Mouse (Mus musculus): Measurements from ENCODE around the gene Hsd3b7. TPM values are rescaled to one million over a fixed set of nuclear protein-coding genes. Genes with fewer than 3 reads are reported as not detected.

Gene Hsd3b7
- polyA plus RNA-seq, 1 experiment: 30.1 TPM

DNA sequence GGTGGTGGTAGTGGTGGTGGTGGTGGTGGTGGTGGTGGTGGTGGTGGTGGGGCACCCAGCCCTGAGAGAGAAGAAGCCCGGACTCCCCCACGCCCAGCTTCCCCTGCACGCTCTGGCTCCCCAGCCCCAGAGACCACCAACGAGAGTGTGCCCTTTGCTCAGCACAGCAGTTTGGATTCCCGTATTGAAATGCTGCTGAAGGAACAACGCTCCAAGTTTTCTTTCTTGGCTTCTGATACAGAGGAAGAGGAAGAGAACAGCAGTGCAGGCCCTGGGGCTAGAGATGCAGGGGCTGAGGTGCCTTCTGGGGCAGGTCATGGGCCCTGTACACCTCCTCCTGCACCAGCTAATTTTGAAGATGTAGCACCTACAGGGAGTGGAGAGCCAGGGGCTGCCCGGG lies 15.1 kb upstream of the Hsd3b7 start, which contains the start of gene Gm49388:
Gene Gm49388 (plus strand): TSS at position 301 of the 400 bp plus-strand sequence.
- H3K36me3 ChIP-seq (ENCODE audit: control insufficient read depth, insufficient read depth, low read length): peaks cover 93% of the 10 kb centered on the region
- no peaks in the 10 kb centered on the region for H3K27me3 ChIP-seq (ENCODE audit: control insufficient read depth, insufficient read depth, low read length)
- TF ChIP-seq CTCF (IDR thresholded peaks at IDR 0.05; ENCODE audit: borderline replicate concordance, control insufficient read depth, extremely low read depth, insufficient read depth, low read length, poor library complexity) (no peak), POLR2A (IDR thresholded peaks at IDR 0.05; ENCODE audit: control insufficient read depth, extremely low read depth, insufficient read depth, low read length, poor library complexity) (no peak)
- H3K27ac ChIP-seq (ENCODE audit: control insufficient read depth, insufficient read depth, low read length): no peak within 1 kb of the TSS
- WGBS: 100% methylated on average over 7 of the region's 7 CpGs
- H3K4me1 ChIP-seq (replicated peaks; ENCODE audit: control insufficient read depth, insufficient read depth, low read length): no peaks in the 10 kb centered on the region
- H3K4me3 ChIP-seq (ENCODE audit: control insufficient read depth, insufficient read depth, low read length): no peak within 1 kb of the TSS
- DNase-seq: no peak

DNA sequence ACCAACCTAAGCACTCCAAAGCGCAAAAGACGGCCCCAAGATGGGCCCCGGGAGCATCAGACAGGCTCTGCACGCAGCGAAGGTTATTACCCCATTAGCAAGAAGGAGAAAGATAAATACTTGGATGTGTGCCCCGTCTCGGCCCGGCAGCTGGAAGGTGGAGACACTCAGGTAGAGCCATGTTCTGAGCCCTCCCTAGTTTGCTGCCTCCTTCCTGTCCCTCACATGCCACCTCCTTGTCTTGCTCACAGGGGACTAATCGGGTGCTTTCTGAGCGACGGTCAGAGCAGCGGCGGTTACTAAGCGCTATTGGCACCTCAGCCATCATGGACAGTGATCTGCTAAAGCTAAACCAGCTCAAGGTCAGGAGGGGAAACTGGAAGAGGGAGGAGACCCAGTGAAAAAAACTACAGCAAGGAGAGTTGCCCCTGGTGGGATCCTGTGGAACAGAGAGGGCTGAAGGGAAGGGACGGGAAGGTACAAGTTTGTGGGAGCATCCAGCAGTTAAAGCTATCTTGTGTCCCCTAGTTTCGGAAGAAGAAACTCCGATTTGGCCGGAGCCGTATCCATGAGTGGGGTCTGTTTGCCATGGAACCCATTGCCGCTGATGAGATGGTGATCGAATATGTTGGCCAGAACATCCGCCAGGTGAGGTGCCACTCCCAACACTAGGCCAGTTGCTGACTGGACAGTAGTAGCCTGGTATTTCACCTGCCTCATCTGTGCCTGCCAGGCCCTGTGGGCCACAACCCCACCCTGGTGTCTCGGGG lies 3.1 kb upstream of the Hsd3b7 start:
- WGBS: 98% methylated on average over 23 of the region's 23 CpGs
- H3K36me3 ChIP-seq (ENCODE audit: control insufficient read depth, insufficient read depth, low read length): peaks cover 55% of the 10 kb centered on the region
- TF ChIP-seq CTCF (IDR thresholded peaks at IDR 0.05; ENCODE audit: borderline replicate concordance, control insufficient read depth, extremely low read depth, insufficient read depth, low read length, poor library complexity) (no peak), POLR2A (IDR thresholded peaks at IDR 0.05; ENCODE audit: control insufficient read depth, extremely low read depth, insufficient read depth, low read length, poor library complexity) (no peak)
- no peak overlapping the region for H3K27ac ChIP-seq (ENCODE audit: control insufficient read depth, insufficient read depth, low read length)
- no peaks in the 10 kb centered on the region for H3K4me1 ChIP-seq (replicated peaks; ENCODE audit: control insufficient read depth, insufficient read depth, low read length)
- H3K4me3 ChIP-seq (ENCODE audit: control insufficient read depth, insufficient read depth, low read length): no peak overlapping the region
- no peaks in the 10 kb centered on the region for H3K27me3 ChIP-seq (ENCODE audit: control insufficient read depth, insufficient read depth, low read length)
- DNase-seq: no peak

- no peak overlapping the region for H3K4me3 ChIP-seq (ENCODE audit: control insufficient read depth, insufficient read depth, low read length)
- no peak for DNase-seq
- H3K36me3 ChIP-seq (ENCODE audit: control insufficient read depth, insufficient read depth, low read length): peaks cover 47% of the 10 kb centered on the region
- TF ChIP-seq CTCF (IDR thresholded peaks at IDR 0.05; ENCODE audit: borderline replicate concordance, control insufficient read depth, extremely low read depth, insufficient read depth, low read length, poor library complexity): no peak
- TF ChIP-seq POLR2A (IDR thresholded peaks at IDR 0.05; ENCODE audit: control insufficient read depth, extremely low read depth, insufficient read depth, low read length, poor library complexity): no peak
- H3K27me3 ChIP-seq (ENCODE audit: control insufficient read depth, insufficient read depth, low read length): no peaks in the 10 kb centered on the region
- H3K27ac ChIP-seq (ENCODE audit: control insufficient read depth, insufficient read depth, low read length): no peak overlapping the region
- WGBS: 89% methylated on average over 4 of the region's 4 CpGs
- no peaks in the 10 kb centered on the region for H3K4me1 ChIP-seq (replicated peaks; ENCODE audit: control insufficient read depth, insufficient read depth, low read length)
Observed at GRCm38 (mm10) chr7:127798591-127798990, 1.8 kb upstream of the Hsd3b7 start.

DNA sequence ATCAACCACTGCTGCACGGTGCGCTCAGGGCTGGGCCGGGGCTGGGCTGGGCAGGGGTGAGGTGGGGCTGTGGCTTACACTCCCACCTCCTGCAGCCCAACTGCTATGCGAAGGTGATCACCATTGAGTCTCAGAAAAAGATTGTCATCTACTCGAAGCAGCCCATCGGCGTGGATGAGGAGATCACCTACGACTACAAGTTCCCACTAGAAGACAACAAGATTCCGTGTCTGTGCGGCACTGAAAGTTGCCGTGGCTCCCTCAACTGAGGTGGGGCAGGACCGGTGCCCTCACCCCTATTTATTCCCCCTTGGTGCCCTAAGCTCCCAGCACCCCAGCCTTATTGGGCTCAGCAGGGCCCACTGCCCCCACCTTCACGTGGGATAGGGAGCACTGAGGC lies 1.2 kb upstream of the Hsd3b7 start:
- Histone ChIP-seq H3K27ac (ENCODE audit: control insufficient read depth, insufficient read depth, low read length) (no peak overlapping the region), H3K4me1 (replicated peaks; ENCODE audit: control insufficient read depth, insufficient read depth, low read length) (no peaks in the 10 kb centered on the region), H3K4me3 (ENCODE audit: control insufficient read depth, insufficient read depth, low read length) (no peak overlapping the region), H3K36me3 (ENCODE audit: control insufficient read depth, insufficient read depth, low read length) (peaks cover 47% of the 10 kb centered on the region), H3K27me3 (ENCODE audit: control insufficient read depth, insufficient read depth, low read length) (no peaks in the 10 kb centered on the region)
- 89% methylated on average over 13 of the region's 13 CpGs for WGBS
- no peak for TF ChIP-seq CTCF (IDR thresholded peaks at IDR 0.05; ENCODE audit: borderline replicate concordance, control insufficient read depth, extremely low read depth, insufficient read depth, low read length, poor library complexity)
- TF ChIP-seq POLR2A (IDR thresholded peaks at IDR 0.05; ENCODE audit: control insufficient read depth, extremely low read depth, insufficient read depth, low read length, poor library complexity): no peak
- no peak for DNase-seq

- DNase-seq: no peak
- Histone ChIP-seq H3K36me3 (ENCODE audit: control insufficient read depth, insufficient read depth, low read length) (peaks cover 44% of the 10 kb centered on the region), H3K4me1 (replicated peaks; ENCODE audit: control insufficient read depth, insufficient read depth, low read length) (no peaks in the 10 kb centered on the region), H3K27me3 (ENCODE audit: control insufficient read depth, insufficient read depth, low read length) (no peaks in the 10 kb centered on the region), H3K4me3 (ENCODE audit: control insufficient read depth, insufficient read depth, low read length) (no peak overlapping the region), H3K27ac (ENCODE audit: control insufficient read depth, insufficient read depth, low read length) (no peak overlapping the region)
- TF ChIP-seq POLR2A (IDR thresholded peaks at IDR 0.05; ENCODE audit: control insufficient read depth, extremely low read depth, insufficient read depth, low read length, poor library complexity): no peak
- no peak for TF ChIP-seq CTCF (IDR thresholded peaks at IDR 0.05; ENCODE audit: borderline replicate concordance, control insufficient read depth, extremely low read depth, insufficient read depth, low read length, poor library complexity)
- WGBS: 52% methylated on average over 1 of the region's 1 CpGs
Observed at GRCm38 (mm10) chr7:127799738-127800137, 666 bp upstream of the Hsd3b7 start.

DNA sequence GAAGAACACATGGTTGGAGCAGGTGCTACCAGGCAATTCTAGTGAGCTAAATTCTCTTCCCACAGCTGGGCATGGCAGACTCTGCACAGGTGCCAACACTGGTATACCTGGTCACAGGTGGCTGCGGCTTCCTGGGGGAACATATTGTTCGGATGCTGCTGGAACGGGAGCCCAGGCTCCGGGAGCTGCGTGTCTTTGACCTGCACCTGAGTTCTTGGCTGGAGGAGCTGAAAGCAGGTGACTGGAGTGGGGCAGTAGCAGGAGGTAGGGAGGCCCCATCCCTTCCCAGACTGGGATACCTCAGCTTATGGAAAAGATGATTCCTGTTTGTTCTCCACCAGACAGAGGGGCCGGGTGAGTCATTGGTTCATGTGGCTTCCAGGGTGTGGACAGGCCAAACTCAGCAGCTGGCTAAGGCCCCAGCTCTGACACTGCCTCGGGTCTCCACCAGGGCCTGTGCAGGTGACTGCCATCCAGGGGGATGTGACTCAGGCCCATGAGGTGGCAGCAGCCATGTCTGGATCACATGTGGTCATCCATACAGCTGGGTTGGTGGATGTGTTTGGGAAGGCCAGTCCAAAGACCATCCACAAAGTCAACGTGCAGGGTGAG lies 712 bp downstream of the Hsd3b7 start:
- TF ChIP-seq POLR2A (IDR thresholded peaks at IDR 0.05; ENCODE audit: control insufficient read depth, extremely low read depth, insufficient read depth, low read length, poor library complexity): no peak
- H3K36me3 ChIP-seq (ENCODE audit: control insufficient read depth, insufficient read depth, low read length): peaks cover 30% of the 10 kb centered on the region
- no peaks in the 10 kb centered on the region for H3K27me3 ChIP-seq (ENCODE audit: control insufficient read depth, insufficient read depth, low read length)
- 87% methylated on average over 8 of the region's 8 CpGs for WGBS
- no peaks in the 10 kb centered on the region for H3K4me1 ChIP-seq (replicated peaks; ENCODE audit: control insufficient read depth, insufficient read depth, low read length)
- no peak overlapping the region for H3K27ac ChIP-seq (ENCODE audit: control insufficient read depth, insufficient read depth, low read length)
- DNase-seq: no peak
- H3K4me3 ChIP-seq (ENCODE audit: control insufficient read depth, insufficient read depth, low read length): no peak overlapping the region
